Mouse (Mus musculus) heart, postnatal 14 days (tissue): ENCODE data around the gene Lrrk1. TPM values are rescaled to one million over a fixed set of nuclear protein-coding genes. Genes with fewer than 3 reads are reported as not detected.

Source experiments
- DNase-seq, 2 experiments: peaks; one replicate each; pipeline ENCODE4 v3.0.0; 2021 to 2022
- intact Hi-C: fragments of 180-260 bp; cut with DNase I; formaldehyde crosslinking; loops from one replicate; pipeline ENCODE4 v1.15.1; 2025
- long read RNA-seq, 2 experiments: library from polyadenylated mRNA; stranded (forward); transcript quantifications; one replicate each; pipeline ENCODE4 v2.0.0; 2021
- total RNA-seq, 2 experiments: library from RNA; stranded (reverse); gene quantifications; 2 replicates each; pipeline ENCODE4 v1.2.3; 2021

Lrrk1 gene
- total RNA-seq, result 10 to 100 TPM in 1 of 2 experiments, 1 to 10 TPM in 1; 9.1 to 10.5 TPM
- long read RNA-seq, experiment 1, partial matches to known transcripts, result 2 of 3 reads
- long read RNA-seq, experiment 1, other reads (novel, unspliced or antisense), result 0 of 3 reads
- long read RNA-seq, experiment 2, partial matches to known transcripts, result 3 of 3 reads
- long read RNA-seq, experiment 2, other reads (novel, unspliced or antisense), result 0 of 3 reads

- DNase-seq, result peak; percentile 75 to 76
- intact Hi-C loops, result loop anchor here (2.0 kb wide), 1 partner anchor 45 kb away; no protein-coding TSS in a partner anchor
Measured at GRCm38 (mm10) chr7:66387813-66388521, at the start of gene Lrrk1. TSS of gene Lrrk1 (minus strand) at chr7:66388350.

- intact Hi-C loops, result loop anchor here (1.0 kb wide), 1 partner anchor 227 kb away; no protein-coding TSS in a partner anchor
- peak; percentile 66 to 81 for DNase-seq
Measured at GRCm38 (mm10) chr7:66434453-66434935, 46.3 kb upstream of the Lrrk1 start.

GRCm38 (mm10) chr7:66427437-66428161 lies 39.4 kb upstream of the Lrrk1 start, which contains the start of gene Aldh1a3:
TSS of gene Aldh1a3 (minus strand) at chr7:66427517.
- intact Hi-C loops, result no loop called here
- peak; percentile 68 to 69 for DNase-seq

- intact Hi-C loops, result no loop called here
Measured at GRCm38 (mm10) chr7:66427053-66427436, 38.9 kb upstream of the Lrrk1 start.

GRCm38 (mm10) chr7:66421903-66422302 lies 33.8 kb upstream of the Lrrk1 start:
- intact Hi-C loops, result no loop called here
- DNase-seq, result no peak

More at GRCm38 (mm10) chr7:66427053-66427436, 38.9 kb upstream of the Lrrk1 start:
- no peak for DNase-seq

- intact Hi-C loops, result no loop called here
- no peak for DNase-seq
Measured at GRCm38 (mm10) chr7:66418981-66419380, 30.8 kb upstream of the Lrrk1 start.

- intact Hi-C loops, result no loop called here
- peak in 1 of 2 experiments; percentile 9 for DNase-seq
Measured at GRCm38 (mm10) chr7:66416829-66417228, 28.7 kb upstream of the Lrrk1 start.

- intact Hi-C loops, result loop anchor here (5.0 kb wide), 1 partner anchor 249 kb away; no protein-coding TSS in a partner anchor
Measured at GRCm38 (mm10) chr7:66413093-66413492, 24.9 kb upstream of the Lrrk1 start.

GRCm38 (mm10) chr7:66409433-66409832 lies 21.3 kb upstream of the Lrrk1 start:
- intact Hi-C loops, result no loop called here
- peak; percentile 40 to 63 for DNase-seq

More at GRCm38 (mm10) chr7:66413093-66413492, 24.9 kb upstream of the Lrrk1 start:
- DNase-seq, result no peak

- DNase-seq, result no peak
- intact Hi-C loops, result no loop called here
Measured at GRCm38 (mm10) chr7:66406971-66407370, 18.8 kb upstream of the Lrrk1 start.

- intact Hi-C loops, result no loop called here
- DNase-seq, result peak; percentile 36 to 47
Measured at GRCm38 (mm10) chr7:66405951-66406721, 18.0 kb upstream of the Lrrk1 start.

GRCm38 (mm10) chr7:66405541-66405940 lies 17.4 kb upstream of the Lrrk1 start:
- intact Hi-C loops, result no loop called here
- no peak for DNase-seq

- no peak for DNase-seq
- intact Hi-C loops, result no loop called here
Measured at GRCm38 (mm10) chr7:66404802-66405201, 16.7 kb upstream of the Lrrk1 start.

- no peak for DNase-seq
- intact Hi-C loops, result no loop called here
Measured at GRCm38 (mm10) chr7:66404141-66404540, 16.0 kb upstream of the Lrrk1 start.

GRCm38 (mm10) chr7:66402876-66403275 lies 14.7 kb upstream of the Lrrk1 start:
- intact Hi-C loops, result no loop called here
- no peak for DNase-seq

- intact Hi-C loops, result no loop called here
- no peak for DNase-seq
Measured at GRCm38 (mm10) chr7:66401605-66402004, 13.5 kb upstream of the Lrrk1 start.

GRCm38 (mm10) chr7:66397288-66397687 lies 9.1 kb upstream of the Lrrk1 start:
- intact Hi-C loops, result no loop called here
- no peak for DNase-seq

- intact Hi-C loops, result loop anchor here (1.0 to 2.0 kb wide), 2 partner anchors 46 to 79 kb away; no protein-coding TSS in a partner anchor
- peak; percentile 59 to 72 for DNase-seq
Measured at GRCm38 (mm10) chr7:66388621-66389532, 727 bp upstream of the Lrrk1 start.

GRCm38 (mm10) chr7:66387419-66387812 lies 734 bp downstream of the Lrrk1 start:
- intact Hi-C loops, result no loop called here
- DNase-seq, result peak; percentile 19 to 36
